Mouse (Mus musculus) embryonic facial prominence, embryonic 12.5 days (tissue): ENCODE measurements around the gene Sirt1. TPM values are rescaled to one million over a fixed set of nuclear protein-coding genes. Genes with fewer than 3 reads are reported as not detected.

Experiments
- ATAC-seq: fragments of 200-750 bp; cut with Nextera tagmentation; 2 replicates; pipeline ENCODE4 v1.8.0; 2017; ENCODE audit not compliant: insufficient number of reproducible peaks, insufficient read depth, low FRiP score, low TSS enrichment
- H3K27ac ChIP-seq: fragments of 300-500 bp; sonication (generic); 2 replicates; pipeline ENCODE4 v1.5.1; 2016; ENCODE audit warnings: mild to moderate bottlenecking
- H3K27me3 ChIP-seq: fragments of 300-500 bp; sonication (generic); 2 replicates; pipeline ENCODE4 v1.6.1; 2016; ENCODE audit warnings: mild to moderate bottlenecking, moderate library complexity
- H3K36me3 ChIP-seq: fragments of 300-500 bp; sonication (generic); 2 replicates; pipeline ENCODE4 v1.6.1; 2016; ENCODE audit warnings: mild to moderate bottlenecking
- H3K4me1 ChIP-seq: fragments of 300-500 bp; sonication (generic); 2 replicates; pipeline ENCODE4 v1.6.1; 2016
- H3K4me2 ChIP-seq: fragments of 300-500 bp; sonication (generic); replicated peaks from 2 replicates; pipeline ENCODE4 v1.6.1; 2016; ENCODE audit warnings: mild to moderate bottlenecking, moderate library complexity
- H3K4me3 ChIP-seq: fragments of 300-500 bp; sonication (generic); 2 replicates; pipeline ENCODE4 v1.5.1; 2016; ENCODE audit warnings: mild to moderate bottlenecking
- H3K9ac ChIP-seq: fragments of 300-500 bp; sonication (generic); 2 replicates; pipeline ENCODE4 v1.6.1; 2016; ENCODE audit warnings: mild to moderate bottlenecking, moderate library complexity
- H3K9me3 ChIP-seq: fragments of 300-500 bp; sonication (generic); 2 replicates; pipeline ENCODE4 v1.6.1; 2016; ENCODE audit warnings: mild to moderate bottlenecking, moderate library complexity
- WGBS: fragments of 180-500 bp; shearing (Covaris S2); methylation state at CpG from one replicate; pipeline ENCODE4 v1.1.7; 2016; 5-methylcytosine and 5-hydroxymethylcytosine counted together
- polyA plus RNA-seq: library from polyadenylated mRNA; unstranded; fragments of >200 nt; fragmentation: Nextera tagmentation; extraction: Ambion mirVana; gene quantifications from 2 replicates; pipeline ENCODE4 v1.2.1, GENCODE M21; 2016

The Sirt1 gene
- polyA plus RNA-seq, 1 experiment from 2014 or later = 7.3 TPM

DNA sequence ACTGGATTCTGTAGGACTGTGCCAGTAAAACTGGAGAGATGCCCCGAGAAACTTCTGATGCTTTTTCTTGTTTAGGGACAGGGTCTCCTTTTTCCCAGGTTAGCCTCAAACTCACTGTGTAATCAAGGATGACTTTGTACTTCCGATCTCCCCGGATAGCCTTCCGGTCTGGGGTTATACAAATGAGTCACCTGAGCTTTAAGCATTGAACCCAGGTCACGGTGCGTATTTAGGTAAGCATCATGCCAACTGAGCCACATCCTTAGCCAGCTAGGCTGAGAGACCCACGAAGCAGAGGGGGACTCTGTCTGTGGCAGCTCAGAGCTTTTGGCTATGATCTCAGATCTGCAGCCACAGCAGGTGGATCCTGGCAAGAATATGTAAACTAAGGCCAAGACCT lies 30.8 kb downstream of the Sirt1 start:
- Histone ChIP-seq H3K4me1 (no peaks in the 10 kb centered on the region), H3K27me3 (no peaks in the 10 kb centered on the region), H3K36me3 (no peaks in the 10 kb centered on the region), H3K9me3 (no peaks in the 10 kb centered on the region), H3K4me2 (no peak overlapping the region), H3K4me3 (no peak overlapping the region), H3K9ac (no peak overlapping the region), H3K27ac (no peak overlapping the region)
- ATAC-seq = no peak
- WGBS = 87% methylated on average over 7 of the region's 7 CpGs

DNA sequence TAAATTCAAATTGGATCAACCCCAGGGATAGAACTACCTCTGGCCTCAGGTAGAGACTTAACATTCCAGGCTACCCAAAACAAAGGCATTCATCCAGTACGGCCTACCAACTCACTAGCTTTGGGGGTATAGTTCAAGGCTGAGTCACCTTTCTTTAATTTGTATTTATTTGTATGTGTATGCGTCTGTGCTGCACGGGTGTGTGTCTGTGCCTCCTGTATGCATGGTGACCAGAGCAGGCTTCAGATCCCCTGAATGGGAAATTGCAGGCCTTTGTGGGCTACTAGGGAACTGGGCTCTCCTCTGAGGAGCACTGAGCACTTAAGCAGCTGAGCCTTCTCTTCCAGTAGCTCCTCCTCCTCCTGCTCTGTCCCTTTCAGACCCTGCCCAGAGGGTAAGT lies 33.2 kb downstream of the Sirt1 start:
- ATAC-seq = no peak

GRCm38 (mm10) chr10:63344751-63345150 lies 36.8 kb downstream of the Sirt1 start:
- H3K9me3 ChIP-seq = no peaks in the 10 kb centered on the region
- WGBS = 87% methylated on average over 3 of the region's 3 CpGs
- H3K4me3 ChIP-seq = no peak overlapping the region
- H3K9ac ChIP-seq = no peak overlapping the region
- ATAC-seq = no peak
- no peak overlapping the region for H3K4me2 ChIP-seq
- H3K27me3 ChIP-seq = no peaks in the 10 kb centered on the region
- H3K36me3 ChIP-seq = no peaks in the 10 kb centered on the region
- H3K27ac ChIP-seq = no peak overlapping the region
- H3K4me1 ChIP-seq = no peaks in the 10 kb centered on the region

More for the DNA sequence above, 33.2 kb downstream of the Sirt1 start:
- Histone ChIP-seq H3K36me3 (no peaks in the 10 kb centered on the region), H3K4me2 (no peak overlapping the region), H3K9ac (no peak overlapping the region), H3K27ac (no peak overlapping the region), H3K27me3 (no peaks in the 10 kb centered on the region), H3K4me3 (no peak overlapping the region), H3K4me1 (no peaks in the 10 kb centered on the region), H3K9me3 (no peaks in the 10 kb centered on the region)
- 41% methylated on average over 3 of the region's 3 CpGs for WGBS

- no peak for ATAC-seq
- H3K4me2 ChIP-seq = no peak overlapping the region
- no peak overlapping the region for H3K27ac ChIP-seq
- H3K36me3 ChIP-seq = no peaks in the 10 kb centered on the region
- H3K4me3 ChIP-seq = no peak overlapping the region
- H3K9ac ChIP-seq = no peak overlapping the region
- peaks cover 10% of the 10 kb centered on the region for H3K4me1 ChIP-seq
- no peaks in the 10 kb centered on the region for H3K27me3 ChIP-seq
- no peaks in the 10 kb centered on the region for H3K9me3 ChIP-seq
- 87% methylated on average over 2 of the region's 2 CpGs for WGBS
Measured at GRCm38 (mm10) chr10:63341351-63341750, 40.2 kb downstream of the Sirt1 start.

DNA sequence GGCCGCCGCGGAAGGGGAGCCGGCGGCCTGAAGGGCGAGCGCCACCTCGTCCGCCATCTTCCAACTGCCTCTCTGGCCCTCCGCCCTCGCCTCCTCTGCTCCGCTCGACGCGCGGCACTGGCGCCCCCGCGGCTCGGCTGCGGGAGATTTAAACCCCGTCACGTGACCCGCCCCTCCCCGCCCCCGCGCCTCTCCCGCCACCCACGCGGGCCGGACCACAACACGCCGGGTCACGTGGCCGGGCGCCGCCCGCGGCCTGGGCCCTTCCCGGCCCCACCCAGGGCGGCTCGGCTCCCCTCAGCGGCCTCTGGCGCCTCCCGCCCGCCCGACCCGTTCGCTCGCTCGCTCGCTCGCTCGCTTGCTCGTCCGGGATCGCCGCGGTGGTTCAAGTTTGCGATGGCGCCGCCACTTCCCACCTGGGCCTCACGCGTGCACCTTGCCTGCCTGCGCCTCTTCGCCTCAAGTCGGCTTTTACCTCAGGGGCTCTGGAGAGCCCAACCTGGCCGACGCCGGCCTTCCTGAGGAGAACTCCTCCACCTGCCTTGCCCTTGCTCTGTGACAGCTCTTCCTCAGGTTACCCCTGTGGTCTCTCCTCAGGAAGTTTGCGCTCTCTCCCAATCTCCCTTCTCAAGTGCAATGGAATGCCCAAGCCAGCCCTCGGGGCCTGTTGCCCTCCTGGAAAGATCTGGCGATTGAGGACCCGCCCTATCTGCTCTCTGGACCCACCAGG lies 42.4 kb downstream of the Sirt1 start:
- under 1% methylated on average over 68 of the region's 74 CpGs for WGBS
- ATAC-seq = peak; percentile 95

GRCm38 (mm10) chr10:63337951-63338836 lies 43.3 kb downstream of the Sirt1 start:
- ATAC-seq = peak; percentile 74
- peaks cover 14% of the 10 kb centered on the region for H3K36me3 ChIP-seq
- H3K4me2 ChIP-seq = peak overlapping the region; percentile 55
- H3K9me3 ChIP-seq = no peaks in the 10 kb centered on the region
- H3K4me1 ChIP-seq = peaks cover 10% of the 10 kb centered on the region
- H3K9ac ChIP-seq = peak overlapping the region; percentile 94
- WGBS = 1% methylated on average over 81 of the region's 113 CpGs
- peak overlapping the region; percentile 93 for H3K27ac ChIP-seq
- peak overlapping the region; percentile 73 for H3K4me3 ChIP-seq
- no peaks in the 10 kb centered on the region for H3K27me3 ChIP-seq

More for the DNA sequence above, 42.4 kb downstream of the Sirt1 start:
- H3K9ac ChIP-seq = peak overlapping the region; percentile 94
- H3K27ac ChIP-seq = peak overlapping the region; percentile 93
- H3K4me3 ChIP-seq = peak overlapping the region; percentile 73
- peak overlapping the region; percentile 55 for H3K4me2 ChIP-seq
- H3K9me3 ChIP-seq = no peaks in the 10 kb centered on the region
- H3K4me1 ChIP-seq = peaks cover 10% of the 10 kb centered on the region
- peaks cover 7% of the 10 kb centered on the region; the same call in 1 of the 2 replicates for H3K36me3 ChIP-seq
- H3K27me3 ChIP-seq = no peaks in the 10 kb centered on the region

- ATAC-seq = no peak
- Histone ChIP-seq H3K36me3 (peaks cover 21% of the 10 kb centered on the region), H3K27ac (no peak overlapping the region), H3K27me3 (no peaks in the 10 kb centered on the region), H3K4me2 (peak overlapping the region; percentile 55), H3K4me3 (peak overlapping the region; percentile 73), H3K9ac (peak overlapping the region; percentile 38), H3K4me1 (peaks cover 10% of the 10 kb centered on the region), H3K9me3 (no peaks in the 10 kb centered on the region)
- WGBS = 28% methylated on average over 5 of the region's 5 CpGs
Measured at GRCm38 (mm10) chr10:63337326-63337725, 44.2 kb downstream of the Sirt1 start.

- Histone ChIP-seq H3K4me1 (peaks cover 10% of the 10 kb centered on the region), H3K27me3 (no peaks in the 10 kb centered on the region), H3K9me3 (no peaks in the 10 kb centered on the region), H3K4me2 (peak overlapping the region; percentile 55), H3K4me3 (peak overlapping the region; percentile 73), H3K36me3 (peaks cover 21% of the 10 kb centered on the region), H3K27ac (no peak overlapping the region), H3K9ac (peak overlapping the region; percentile 38)
- ATAC-seq = no peak
- WGBS = 60% methylated on average over 13 of the region's 13 CpGs
Measured at GRCm38 (mm10) chr10:63336901-63337300, 44.6 kb downstream of the Sirt1 start.

GRCm38 (mm10) chr10:63327091-63327490 lies 54.4 kb downstream of the Sirt1 start:
- H3K36me3 ChIP-seq = peaks cover 45% of the 10 kb centered on the region
- no peaks in the 10 kb centered on the region for H3K9me3 ChIP-seq
- no peaks in the 10 kb centered on the region for H3K4me1 ChIP-seq
- H3K27me3 ChIP-seq = no peaks in the 10 kb centered on the region
- ATAC-seq = no peak
- no peak overlapping the region for H3K4me2 ChIP-seq
- H3K27ac ChIP-seq = no peak overlapping the region
- H3K4me3 ChIP-seq = no peak overlapping the region
- no peak overlapping the region for H3K9ac ChIP-seq
- 85% methylated on average over 1 of the region's 1 CpGs for whole genome bisulfite sequencing

DNA sequence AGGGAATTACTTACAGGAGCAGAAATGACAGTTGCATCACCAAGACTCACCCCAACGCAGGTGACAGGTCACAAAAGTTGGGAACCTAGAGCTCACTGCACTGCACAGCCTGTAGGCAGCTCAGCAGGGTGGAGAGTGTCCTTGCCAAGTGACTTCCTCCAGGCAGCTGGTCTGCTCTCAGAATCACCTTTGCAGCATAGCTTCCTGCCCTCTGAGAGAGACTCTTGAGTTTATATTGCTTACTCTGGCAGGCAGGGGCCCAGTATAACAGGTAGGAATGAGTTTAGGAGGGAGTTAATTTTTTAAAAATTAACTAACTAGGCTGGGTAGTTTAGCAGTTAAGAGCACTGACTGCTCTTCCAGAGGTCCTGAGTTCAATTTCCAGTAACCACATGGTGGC lies 67.8 kb downstream of the Sirt1 start:
- ATAC-seq = no peak
- WGBS = 92% methylated on average over 1 of the region's 1 CpGs
- H3K27ac ChIP-seq = no peak overlapping the region
- no peak overlapping the region for H3K4me3 ChIP-seq
- H3K36me3 ChIP-seq = peaks cover 57% of the 10 kb centered on the region
- H3K27me3 ChIP-seq = no peaks in the 10 kb centered on the region
- no peaks in the 10 kb centered on the region for H3K9me3 ChIP-seq
- H3K4me1 ChIP-seq = no peaks in the 10 kb centered on the region
- H3K4me2 ChIP-seq = no peak overlapping the region
- no peak overlapping the region for H3K9ac ChIP-seq

- no peaks in the 10 kb centered on the region for H3K27me3 ChIP-seq
- peaks cover 59% of the 10 kb centered on the region for H3K36me3 ChIP-seq
- H3K9ac ChIP-seq = no peak overlapping the region
- H3K27ac ChIP-seq = no peak overlapping the region
- no peak overlapping the region for H3K4me2 ChIP-seq
- H3K4me1 ChIP-seq = no peaks in the 10 kb centered on the region
- 38% methylated on average over 10 of the region's 10 CpGs for WGBS
- H3K4me3 ChIP-seq = no peak overlapping the region
- H3K9me3 ChIP-seq = no peaks in the 10 kb centered on the region
- ATAC-seq = no peak
Measured at GRCm38 (mm10) chr10:63308582-63309366, 72.7 kb downstream of the Sirt1 start.
